Mouse (Mus musculus) kidney, postnatal 14 days (tissue): ENCODE results near the gene Ccdc170.

Experiments
- DNase-seq: peaks from one replicate; pipeline ENCODE4 v3.0.0; 2022; ENCODE audit warnings: mixed read lengths

The Ccdc170 gene

GRCm38 (mm10) chr10:4522116-4522515 is 39.8 kb downstream of the Ccdc170 start:
- DNase-seq = no peak

DNA sequence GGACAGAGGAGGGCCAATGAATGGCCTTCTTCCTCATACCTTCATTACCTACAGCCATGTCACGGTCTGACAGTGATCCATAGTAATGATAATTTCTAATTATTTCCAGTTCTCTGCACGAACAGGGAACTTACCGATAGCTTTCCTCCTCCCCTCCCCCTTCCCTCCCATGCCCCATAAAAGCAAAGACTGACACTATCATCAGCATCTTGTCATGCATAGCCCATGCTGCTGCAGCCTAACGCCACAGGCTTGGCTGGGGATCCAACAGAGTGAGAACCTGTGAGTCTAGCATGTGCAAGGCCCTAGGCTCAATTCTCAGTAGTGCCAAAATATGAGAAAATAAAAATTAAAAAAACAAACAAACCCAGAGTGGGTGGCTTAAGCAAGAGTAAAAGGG is 40.8 kb downstream of the Ccdc170 start:
- no peak for DNase-seq

DNA sequence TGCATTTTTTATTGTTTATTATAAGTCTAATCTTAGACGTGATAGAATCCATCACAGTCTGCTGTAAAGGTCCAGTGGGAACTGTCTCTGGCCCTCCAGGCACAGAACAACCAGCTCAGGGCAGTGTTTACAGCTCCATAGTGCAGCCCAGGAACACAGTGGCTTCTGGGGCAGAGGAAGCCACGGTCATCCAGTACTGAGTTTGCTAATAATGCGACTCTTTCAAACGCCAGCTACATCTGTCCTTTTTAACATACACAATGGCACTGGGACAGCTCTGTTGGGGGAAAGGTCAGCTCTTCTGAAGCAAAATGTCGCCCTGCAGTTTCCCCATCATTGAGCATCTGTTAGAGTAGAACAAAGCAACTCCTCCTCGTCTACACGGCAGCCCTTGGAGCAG is 45.7 kb downstream of the Ccdc170 start:
- no peak for DNase-seq

- DNase-seq = peak; percentile 76
These were observed 48.4 kb downstream of the Ccdc170 start for GRCm38 (mm10) chr10:4530638-4531235.

DNA sequence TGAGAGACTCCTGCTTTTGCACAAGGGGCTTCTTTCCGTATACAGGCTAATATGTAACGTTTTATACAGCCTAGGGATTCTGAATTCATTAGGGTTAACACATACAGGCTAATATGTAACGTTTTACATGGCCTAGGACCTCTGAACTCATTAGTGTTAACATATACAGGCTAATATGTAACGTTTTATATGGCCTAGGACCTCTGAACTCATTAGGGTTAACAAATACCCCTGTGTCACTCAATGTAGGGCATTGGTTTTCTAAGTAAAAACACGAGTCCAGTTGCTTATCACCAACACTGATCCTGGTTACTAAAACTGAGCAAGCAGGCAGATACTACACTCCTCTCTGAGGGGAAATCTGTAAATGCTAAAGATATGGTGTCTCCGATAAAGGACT is 49.6 kb downstream of the Ccdc170 start:
- no peak for DNase-seq

- DNase-seq = no peak
These were observed 50.4 kb downstream of the Ccdc170 start for GRCm38 (mm10) chr10:4532731-4533130.

DNA sequence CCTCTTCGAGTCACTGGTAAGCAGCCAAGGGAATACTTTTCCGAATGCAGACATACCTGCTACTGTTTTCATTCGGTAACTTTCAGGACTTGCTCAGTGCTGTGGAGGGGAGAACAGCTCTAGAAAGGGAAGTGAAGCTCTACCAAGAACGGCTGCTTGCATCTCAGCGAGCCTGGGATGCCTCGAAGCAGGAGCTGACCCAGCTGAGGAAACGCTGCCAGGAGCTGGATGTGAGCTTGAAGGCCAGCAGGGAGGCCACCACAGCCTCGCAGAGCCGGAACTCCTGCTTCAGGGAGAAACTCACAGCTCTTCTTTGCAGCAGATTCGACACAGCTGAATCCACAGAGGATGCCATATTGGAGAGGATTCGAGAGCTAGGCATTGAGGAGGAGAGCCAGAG is 51.6 kb downstream of the Ccdc170 start:
- peak; percentile 32 for DNase-seq

GRCm38 (mm10) chr10:4545550-4545949 is 63.2 kb downstream of the Ccdc170 start:
- no peak for DNase-seq

DNA sequence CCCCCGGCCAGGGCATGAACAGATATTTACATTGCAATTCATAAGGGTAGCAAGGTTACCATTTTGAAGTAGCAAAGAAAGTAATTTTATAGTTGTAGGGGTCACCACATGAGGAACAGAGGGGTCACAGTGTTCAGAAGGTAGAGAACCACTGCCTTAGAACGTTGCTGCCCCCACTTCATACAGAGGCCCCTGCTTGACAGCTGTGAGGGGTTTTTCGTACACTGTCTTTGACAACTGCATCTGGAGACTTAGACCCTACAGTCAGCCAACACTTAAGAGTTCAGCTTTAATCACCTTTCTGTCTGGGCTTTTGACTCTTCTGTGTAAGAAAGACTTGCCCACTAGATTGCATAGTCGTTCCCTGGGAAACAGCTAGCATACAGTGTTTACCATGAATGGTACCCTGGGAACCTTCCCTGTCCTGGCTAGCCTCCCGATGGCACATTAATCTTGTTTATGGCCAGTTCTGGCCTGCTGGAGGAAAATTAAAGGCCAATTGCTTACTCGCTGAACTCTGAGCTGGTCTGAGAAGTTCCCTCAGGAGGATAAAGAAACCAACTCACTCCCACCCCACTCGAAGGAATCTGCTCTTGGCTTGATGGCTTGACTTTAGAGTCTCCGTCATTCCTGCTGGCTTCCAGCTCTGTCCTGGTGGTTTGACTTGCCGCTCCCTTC is 71.3 kb downstream of the Ccdc170 start:
- peak; percentile 72 for DNase-seq

DNA sequence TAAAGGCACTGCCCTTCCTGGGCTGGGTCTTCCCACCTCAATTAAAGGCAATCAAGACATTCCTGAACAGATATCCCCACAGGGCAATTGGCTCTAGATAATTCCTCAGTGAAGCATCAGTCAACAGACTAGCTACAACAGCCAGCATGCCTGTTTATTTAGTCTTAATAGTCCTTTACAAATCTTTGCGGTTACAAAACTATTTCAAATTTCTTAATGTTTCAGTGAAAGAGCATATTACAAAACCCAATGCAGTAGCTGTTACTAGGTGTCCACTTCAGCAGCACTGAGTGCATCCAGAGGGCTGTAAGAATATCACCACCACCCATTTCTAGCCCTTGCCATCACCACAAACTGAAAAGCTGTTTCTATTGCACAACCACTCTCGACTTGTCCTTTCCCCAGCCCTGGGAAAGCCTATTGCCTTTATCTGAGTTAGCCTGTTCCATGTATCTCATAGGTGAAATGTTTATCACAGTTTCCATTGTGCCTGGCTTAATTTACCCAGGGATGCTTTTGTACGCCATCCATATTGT is 74.6 kb downstream of the Ccdc170 start:
- no peak for DNase-seq

DNA sequence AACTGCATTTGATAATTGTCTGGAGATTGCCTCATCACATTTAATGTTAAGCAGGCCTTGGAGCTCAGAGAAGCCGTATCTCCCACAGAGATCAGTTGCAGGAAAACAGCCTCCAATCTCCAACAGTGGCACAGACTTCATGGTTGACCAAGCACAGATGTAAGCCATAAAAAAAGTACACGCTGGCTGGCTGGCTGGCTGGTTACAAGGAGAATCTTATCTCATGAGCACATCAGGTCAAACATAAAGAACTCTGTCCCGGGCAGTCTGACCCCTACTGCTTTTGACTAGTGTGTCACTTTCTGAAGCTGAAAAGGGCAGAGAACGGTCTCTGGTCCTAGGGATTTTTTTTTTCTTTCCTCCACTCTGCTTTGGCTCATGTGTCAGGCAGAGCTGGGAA is 76.8 kb downstream of the Ccdc170 start:
- peak; percentile 39 for DNase-seq

GRCm38 (mm10) chr10:4565148-4565547 is 82.8 kb downstream of the Ccdc170 start:
- no peak for DNase-seq

DNA sequence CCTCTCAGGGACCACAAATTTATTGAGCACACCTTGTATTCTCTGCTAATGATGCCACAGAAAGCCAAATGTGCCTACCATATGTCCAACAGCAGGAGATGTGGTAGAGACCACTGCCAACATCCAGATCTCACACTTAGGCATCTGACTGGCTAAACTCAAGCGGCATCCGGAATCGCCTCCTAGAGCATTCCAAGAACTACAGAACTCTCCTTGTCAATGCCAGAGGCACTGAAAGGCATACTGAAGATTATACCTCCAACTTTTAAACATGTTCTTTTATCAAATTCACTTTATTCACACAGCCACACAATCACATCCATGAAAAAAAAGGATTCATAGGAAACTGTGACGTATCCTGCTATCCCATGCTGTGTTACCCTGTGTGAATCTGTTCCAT is 88.5 kb downstream of the Ccdc170 start:
- DNase-seq = no peak

DNA sequence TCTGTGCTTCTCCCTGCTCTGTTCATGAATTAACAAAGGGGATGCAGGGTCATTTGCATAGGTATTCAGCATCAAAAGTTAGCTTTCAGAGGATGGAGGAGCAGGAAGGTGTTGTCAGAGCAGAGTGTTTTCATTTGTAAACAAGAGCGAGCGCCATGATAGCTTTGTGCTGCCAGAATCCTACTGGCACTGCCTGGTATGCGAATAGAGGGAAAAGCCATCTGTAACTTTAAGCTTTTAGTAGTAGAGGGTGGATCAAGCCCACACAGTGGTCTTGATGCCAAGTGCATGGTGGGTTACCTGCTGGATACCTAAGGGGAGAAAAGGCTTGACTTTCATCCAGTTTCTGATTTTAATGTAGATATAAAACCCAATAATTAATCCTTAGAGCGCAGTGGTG is 89.0 kb downstream of the Ccdc170 start:
- DNase-seq = no peak

GRCm38 (mm10) chr10:4581905-4582304 is 99.6 kb downstream of the Ccdc170 start:
- no peak for DNase-seq

DNA sequence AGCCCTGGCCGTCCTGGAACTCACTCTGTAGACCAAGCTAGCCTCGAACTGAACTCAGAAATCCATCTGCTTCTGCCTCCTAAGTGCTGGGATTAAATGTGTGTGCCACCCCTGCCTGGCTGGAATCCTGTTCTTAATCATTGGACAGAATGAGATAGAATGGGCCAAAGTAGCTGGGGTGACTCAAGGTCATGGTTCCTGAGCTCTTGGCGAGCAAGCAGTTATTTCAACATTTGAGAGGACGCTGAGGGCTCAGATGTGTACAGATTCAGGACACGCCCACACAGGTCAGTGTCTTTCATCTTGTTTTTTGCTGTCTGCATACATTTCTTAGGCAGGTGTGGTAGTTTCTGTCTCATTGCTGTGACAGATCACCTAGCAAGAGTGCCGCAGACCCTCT is 104.4 kb downstream of the Ccdc170 start:
- DNase-seq = no peak

DNA sequence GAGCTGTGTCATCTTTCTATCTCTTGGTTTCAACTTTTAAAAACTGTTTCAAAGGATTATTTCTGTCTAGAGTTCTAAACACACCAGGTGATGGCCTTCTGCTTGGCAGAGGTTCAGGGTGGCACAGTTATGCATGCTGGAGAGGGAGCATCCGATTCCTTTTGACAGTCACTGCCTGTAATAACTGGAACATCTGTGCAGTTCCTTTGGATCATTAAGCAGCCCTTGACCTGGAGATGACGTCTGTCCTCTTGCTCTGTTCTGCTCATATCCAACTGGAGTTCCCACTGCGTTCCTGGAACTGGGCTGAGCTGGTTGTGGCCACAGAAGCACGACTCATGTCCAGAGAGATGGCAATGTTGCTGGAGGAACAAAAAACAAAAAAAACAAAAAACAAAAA is 107.3 kb downstream of the Ccdc170 start:
- no peak for DNase-seq

DNA sequence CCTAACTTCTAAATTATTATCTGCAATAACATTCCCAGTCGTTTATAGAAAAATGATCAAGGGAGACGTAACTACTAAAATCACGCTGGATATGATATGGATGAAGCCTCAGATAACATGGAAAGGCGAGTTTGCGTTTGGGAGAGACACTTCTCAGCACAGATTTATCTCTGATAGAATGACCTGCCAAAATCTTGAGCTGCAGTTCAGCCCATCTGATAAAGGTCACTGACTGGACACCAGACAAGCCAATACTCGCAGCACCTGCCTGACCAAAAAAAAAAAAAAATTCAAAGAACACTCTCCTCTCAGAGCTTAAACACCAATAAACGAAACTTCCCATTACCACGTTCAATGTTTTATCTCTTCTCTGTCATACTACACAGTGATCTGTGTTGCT is 108.7 kb downstream of the Ccdc170 start:
- DNase-seq = no peak

DNA sequence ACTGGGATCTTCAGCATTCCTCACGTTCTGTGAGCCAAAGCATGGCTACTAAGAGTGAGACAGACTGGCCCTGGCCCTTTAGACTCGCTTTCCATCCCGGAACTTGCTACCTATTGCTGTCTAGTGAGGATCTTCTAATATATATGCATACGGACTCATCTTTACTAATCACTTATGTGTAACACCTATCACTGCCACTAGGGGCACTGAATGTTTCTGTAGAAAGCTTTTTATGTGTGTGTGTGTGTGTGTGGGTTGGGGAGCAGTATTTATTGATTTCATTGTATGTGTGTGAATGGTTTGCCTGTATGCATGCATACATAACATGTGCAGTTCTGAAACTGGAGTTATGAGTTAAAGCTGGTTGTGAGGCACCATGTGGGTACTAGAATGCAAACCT is 111.5 kb downstream of the Ccdc170 start:
- no peak for DNase-seq

DNA sequence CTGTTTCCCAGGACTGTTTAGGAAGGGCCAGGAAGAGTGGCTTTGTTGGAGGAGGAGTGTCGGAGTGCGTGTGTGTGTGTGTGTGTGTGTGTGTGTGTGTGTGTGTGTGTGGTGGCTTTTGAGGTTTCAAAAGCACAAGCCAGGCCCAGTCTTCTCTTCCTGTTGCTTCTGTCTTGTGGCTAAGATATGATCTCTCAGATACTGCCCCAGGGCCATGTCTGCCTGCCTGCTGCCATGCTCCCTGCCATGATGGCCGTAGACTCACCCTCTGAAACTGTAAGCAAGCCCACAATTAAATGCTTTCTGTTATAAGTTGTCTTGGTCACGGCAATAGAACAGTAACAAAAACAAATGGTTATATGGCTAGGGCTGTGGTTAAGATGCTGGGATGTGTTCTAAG is 114.9 kb downstream of the Ccdc170 start:
- no peak for DNase-seq

DNA sequence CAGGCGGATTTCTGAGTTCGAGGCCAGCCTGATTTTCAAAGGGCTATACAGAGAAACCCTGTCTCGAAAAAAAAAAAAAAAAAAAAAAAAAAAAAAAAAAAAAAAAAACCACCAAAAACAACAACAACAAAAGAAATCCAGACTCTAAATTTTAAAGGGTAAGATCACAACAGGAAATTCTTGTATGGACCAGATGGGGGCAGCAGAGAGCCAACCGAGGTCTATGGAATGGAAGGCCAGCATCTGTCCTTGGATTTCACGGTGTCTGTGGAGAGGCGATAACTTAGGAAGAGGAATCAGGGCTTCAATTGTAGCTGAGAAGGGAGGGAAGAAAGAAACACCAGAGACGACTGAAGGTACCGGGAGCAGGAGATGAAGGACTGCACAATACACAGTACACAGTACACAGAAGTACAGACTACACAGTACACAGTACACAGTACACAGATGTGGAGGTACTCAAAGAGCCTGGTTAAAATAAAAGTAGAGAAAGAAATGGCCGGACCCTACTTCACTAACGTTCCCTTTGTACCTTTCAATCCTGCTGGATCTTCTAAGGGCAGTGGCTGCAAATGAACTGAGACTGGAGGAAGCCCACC is 116.0 kb downstream of the Ccdc170 start:
- peak; percentile 63 for DNase-seq

- no peak for DNase-seq
These were observed 116.6 kb downstream of the Ccdc170 start for GRCm38 (mm10) chr10:4598916-4599315.

GRCm38 (mm10) chr10:4599591-4599990 is 117.3 kb downstream of the Ccdc170 start:
- no peak for DNase-seq

- DNase-seq = no peak
These were observed 118.6 kb downstream of the Ccdc170 start for GRCm38 (mm10) chr10:4600796-4601474.
